Mouse (Mus musculus): Measurements from ENCODE around the gene Tbc1d10c.

Tbc1d10c gene

GRCm38 (mm10) chr19:4190831-4191334 lies at the start of gene Tbc1d10c:
Gene Tbc1d10c, minus strand, starts transcription at chr19:4191284.
- DNase-seq, result peak in 1 of 2 experiments; percentile 60

- DNase-seq, result peak in 1 of 2 experiments; percentile 26
Observed at GRCm38 (mm10) chr19:4240247-4240668, 49.2 kb upstream of the Tbc1d10c start.

GRCm38 (mm10) chr19:4234548-4234947 lies 43.5 kb upstream of the Tbc1d10c start:
- DNase-seq, result no peak

GRCm38 (mm10) chr19:4232651-4233050 lies 41.6 kb upstream of the Tbc1d10c start:
- DNase-seq, result no peak

GRCm38 (mm10) chr19:4232186-4232572 lies 41.1 kb upstream of the Tbc1d10c start:
- DNase-seq, result no peak

- peak; percentile 98 to 99 for DNase-seq
Observed at GRCm38 (mm10) chr19:4231253-4232185, 40.4 kb upstream of the Tbc1d10c start, which contains the start of gene Pold4. Gene Pold4, plus strand, starts transcription at chr19:4231899.

GRCm38 (mm10) chr19:4230415-4230814 lies 39.3 kb upstream of the Tbc1d10c start:
- DNase-seq, result peak; percentile 24 to 45

- peak; percentile 54 to 60 for DNase-seq
Observed at GRCm38 (mm10) chr19:4229451-4230076, 38.5 kb upstream of the Tbc1d10c start.

- no peak for DNase-seq
Observed at GRCm38 (mm10) chr19:4228891-4229290, 37.8 kb upstream of the Tbc1d10c start.

GRCm38 (mm10) chr19:4227894-4228678 lies 37.0 kb upstream of the Tbc1d10c start:
- DNase-seq, result peak; percentile 79 to 84

GRCm38 (mm10) chr19:4227446-4227845 lies 36.4 kb upstream of the Tbc1d10c start:
- DNase-seq, result no peak

- no peak for DNase-seq
Observed at GRCm38 (mm10) chr19:4226779-4227178, 35.7 kb upstream of the Tbc1d10c start.

GRCm38 (mm10) chr19:4222165-4222564 lies 31.1 kb upstream of the Tbc1d10c start:
- DNase-seq, result peak; percentile 58 to 77

- peak; percentile 60 to 74 for DNase-seq
Observed at GRCm38 (mm10) chr19:4220957-4221743, 30.1 kb upstream of the Tbc1d10c start.

GRCm38 (mm10) chr19:4220416-4220815 lies 29.3 kb upstream of the Tbc1d10c start:
- DNase-seq, result peak; percentile 31 to 44

- no peak for DNase-seq
Observed at GRCm38 (mm10) chr19:4219943-4220342, 28.9 kb upstream of the Tbc1d10c start.

- no peak for DNase-seq
Observed at GRCm38 (mm10) chr19:4218784-4219183, 27.7 kb upstream of the Tbc1d10c start.

- DNase-seq, result no peak
Observed at GRCm38 (mm10) chr19:4218293-4218692, 27.2 kb upstream of the Tbc1d10c start.

GRCm38 (mm10) chr19:4217855-4218254 lies 26.8 kb upstream of the Tbc1d10c start:
- no peak for DNase-seq

- peak in 1 of 2 experiments; percentile 21 for DNase-seq
Observed at GRCm38 (mm10) chr19:4217140-4217539, 26.1 kb upstream of the Tbc1d10c start.

GRCm38 (mm10) chr19:4216041-4216685 lies 25.1 kb upstream of the Tbc1d10c start:
- peak; percentile 73 to 82 for DNase-seq
